Mouse (Mus musculus) G1E (cell line): Measurements from ENCODE around the gene Scaf8. TPM values are rescaled to one million over a fixed set of nuclear protein-coding genes. Genes with fewer than 3 reads are reported as not detected.
A peak's percentile ranks its signal among the peaks of the same experiment; 100 is the strongest.

Source experiments
- ATAC-seq: 2 replicates; pipeline ENCODE4 v1.8.0; 2016; ENCODE audit warnings: mild to moderate bottlenecking; ENCODE audit not compliant: insufficient number of reproducible peaks, poor library complexity, low FRiP score, severe bottlenecking; ENCODE audit errors: extremely low read depth
- DNase-seq: peaks from one replicate; pipeline ENCODE4 v3.0.0; 2012; ENCODE audit warnings: low spot score
- H3K27me3 ChIP-seq: 2 replicates; pipeline ENCODE4 v1.6.1; 2012; ENCODE audit warnings: mild to moderate bottlenecking, low read length, inconsistent platforms; ENCODE audit not compliant: insufficient read depth
- H3K36me3 ChIP-seq: replicated peaks from 2 replicates; pipeline ENCODE3; 2012; ENCODE audit warnings: mild to moderate bottlenecking, inconsistent platforms
- H3K4me1 ChIP-seq: 2 replicates; pipeline ENCODE4 v1.6.1; 2012; ENCODE audit warnings: low read depth, low read length, inconsistent platforms, mixed read lengths; ENCODE audit not compliant: insufficient read depth
- H3K4me3 ChIP-seq: 2 replicates; pipeline ENCODE4 v1.5.1; 2012; ENCODE audit warnings: low read depth, mild to moderate bottlenecking, inconsistent platforms, low read length, moderate library complexity, mixed read lengths
- H3K9me3 ChIP-seq: replicated peaks from 2 replicates; pipeline ENCODE4 v1.6.1; 2012; ENCODE audit warnings: inconsistent platforms
- CTCF ChIP-seq: IDR thresholded peaks from 2 replicates; pipeline ENCODE4 v1.5.1; 2012; ENCODE audit warnings: low read depth, low read length, inconsistent platforms, mixed read lengths
- GATA1 ChIP-seq: IDR thresholded peaks from 2 replicates; pipeline ENCODE4 v1.6.1; 2012; ENCODE audit warnings: borderline replicate concordance, low read length, inconsistent platforms, mixed read lengths
- GATA2 ChIP-seq: IDR thresholded peaks from 2 replicates; pipeline ENCODE4 v1.6.1; 2012; ENCODE audit warnings: low read depth, low read length, inconsistent platforms, borderline replicate concordance
- POLR2AphosphoS5 ChIP-seq: IDR thresholded peaks from 2 replicates; pipeline ENCODE4 v1.6.1; 2012; ENCODE audit warnings: low read depth, low read length, inconsistent platforms; ENCODE audit not compliant: insufficient replicate concordance
- TAL1 ChIP-seq: conservative IDR thresholded peaks from 2 replicates; pipeline ENCODE4 v1.6.1; 2012; ENCODE audit warnings: low read depth, low read length, inconsistent platforms, mixed read lengths
- polyA plus RNA-seq: library from polyadenylated mRNA; stranded (reverse); fragments of >175 nt; gene quantifications from 2 replicates; pipeline ENCODE4 v1.2.3, GENCODE M21; 2012
- total RNA-seq, 2 experiments: library from RNA; stranded (forward) in 1 of 2; stranded (reverse) in 1 of 2; fragments of 200-1000 nt in 1 of 2; fragments of >200 nt in 1 of 2; fragmentation: Nextera tagmentation in 1 of 2; gene quantifications; 2 replicates each; pipeline ENCODE4 v1.2.3; 2014 to 2017

Scaf8 gene
- total and polyA plus RNA-seq, 3 experiments, result 43.5 to 79.9 (median 57.0) TPM

- no peak for TF ChIP-seq GATA2
- TF ChIP-seq CTCF, result peak; percentile 68
- no peak for TF ChIP-seq TAL1
- ATAC-seq (peak; percentile 90), DNase-seq (peak; percentile 43)
- H3K9me3 ChIP-seq, result no peaks in the 10 kb centered on the region
- no peaks in the 10 kb centered on the region for H3K27me3 ChIP-seq
- peaks cover 11% of the 10 kb centered on the region for H3K4me1 ChIP-seq
- H3K4me3 ChIP-seq, result no peak overlapping the region
- H3K36me3 ChIP-seq, result peaks cover 66% of the 10 kb centered on the region
These were observed 115.6 kb downstream of the Scaf8 start for GRCm38 (mm10) chr17:3230231-3231000.

GRCm38 (mm10) chr17:3232626-3233025 lies 117.9 kb downstream of the Scaf8 start:
- Histone ChIP-seq H3K27me3 (no peaks in the 10 kb centered on the region), H3K4me3 (no peak overlapping the region), H3K36me3 (peaks cover 68% of the 10 kb centered on the region), H3K9me3 (no peaks in the 10 kb centered on the region), H3K4me1 (peaks cover 11% of the 10 kb centered on the region)
- no peak for DNase-seq
- no peak for ATAC-seq
- TF ChIP-seq GATA1, result no peak

GRCm38 (mm10) chr17:3243672-3244071 lies 128.9 kb downstream of the Scaf8 start:
- no peak for DNase-seq
- no peak for ATAC-seq
- no peak for TF ChIP-seq TAL1
- TF ChIP-seq CTCF, result no peak
- TF ChIP-seq GATA1, result no peak
- TF ChIP-seq GATA2, result no peak
- TF ChIP-seq POLR2AphosphoS5, result no peak
- Histone ChIP-seq H3K27me3 (no peaks in the 10 kb centered on the region), H3K9me3 (no peaks in the 10 kb centered on the region), H3K36me3 (peaks cover 66% of the 10 kb centered on the region), H3K4me3 (no peak overlapping the region), H3K4me1 (no peaks in the 10 kb centered on the region; the same call in 1 of the 2 replicates)

GRCm38 (mm10) chr17:3244881-3245739 lies 130.3 kb downstream of the Scaf8 start:
- no peaks in the 10 kb centered on the region; the same call in 1 of the 2 replicates for H3K4me1 ChIP-seq
- no peak for DNase-seq
- no peaks in the 10 kb centered on the region for H3K9me3 ChIP-seq
- no peak overlapping the region for H3K4me3 ChIP-seq
- H3K27me3 ChIP-seq, result no peaks in the 10 kb centered on the region
- H3K36me3 ChIP-seq, result peaks cover 67% of the 10 kb centered on the region
- no peak for ATAC-seq
- no peak for TF ChIP-seq GATA1
- no peak for TF ChIP-seq CTCF
- no peak for TF ChIP-seq TAL1
- TF ChIP-seq GATA2, result no peak
- TF ChIP-seq POLR2AphosphoS5, result no peak

GRCm38 (mm10) chr17:3246665-3247370 lies 132.0 kb downstream of the Scaf8 start:
- ATAC-seq, result no peak
- DNase-seq, result no peak
- TF ChIP-seq GATA2 (no peak), CTCF (no peak), TAL1 (no peak), POLR2AphosphoS5 (no peak), GATA1 (no peak)

More at GRCm38 (mm10) chr17:3246665-3247370, 132.0 kb downstream of the Scaf8 start:
- H3K4me3 ChIP-seq, result no peak overlapping the region
- peaks cover 63% of the 10 kb centered on the region for H3K36me3 ChIP-seq
- H3K27me3 ChIP-seq, result no peaks in the 10 kb centered on the region
- no peaks in the 10 kb centered on the region; the same call in 1 of the 2 replicates for H3K4me1 ChIP-seq
- no peaks in the 10 kb centered on the region for H3K9me3 ChIP-seq

Other genes with a start within 250 kb of the Scaf8 start
- gene Tiam2, start 211.6 kb downstream of the Scaf8 start, total RNA-seq (2014; fragmentation: Nextera tagmentation), result not detected in 2 replicates
- gene Tiam2, start 211.6 kb downstream of the Scaf8 start, total RNA-seq (2017), result 0.29 and 0.49 TPM in 2 replicates
- not detected in 2 replicates for gene Tiam2, start 211.6 kb downstream of the Scaf8 start, polyA plus RNA-seq